Mouse (Mus musculus) gastrocnemius, adult 18-20 months (tissue): Measurements from ENCODE around the gene Ttll1. TPM values are rescaled to one million over a fixed set of nuclear protein-coding genes. Genes with fewer than 3 reads are reported as not detected.

Experiments used
- DNase-seq: peaks from one replicate; pipeline ENCODE4 v3.0.0; 2021; ENCODE audit warnings: low spot score
- long read RNA-seq, 2 experiments: library from polyadenylated mRNA; stranded (forward); transcript quantifications; one replicate each; pipeline ENCODE4 v2.0.0; 2021
- total RNA-seq, 2 experiments: library from RNA; stranded (reverse); gene quantifications; 2 replicates each; pipeline ENCODE4 v1.2.3; 2021

The Ttll1 gene
- 1 to 10 TPM; 3.5 to 4.3 TPM for total RNA-seq
- long read RNA-seq, experiment 1, partial matches to known transcripts = 0 of 4 reads
- long read RNA-seq, experiment 1, other reads (novel, unspliced or antisense) = 1 of 4 reads
- long read RNA-seq, experiment 2, transcript Ttll1-201 (12 exons, 2,060 nt) = major isoform, 7 of 9 reads
- long read RNA-seq, experiment 2, partial matches to known transcripts = 0 of 9 reads
- long read RNA-seq, experiment 2, other reads (novel, unspliced or antisense) = 2 of 9 reads

DNA sequence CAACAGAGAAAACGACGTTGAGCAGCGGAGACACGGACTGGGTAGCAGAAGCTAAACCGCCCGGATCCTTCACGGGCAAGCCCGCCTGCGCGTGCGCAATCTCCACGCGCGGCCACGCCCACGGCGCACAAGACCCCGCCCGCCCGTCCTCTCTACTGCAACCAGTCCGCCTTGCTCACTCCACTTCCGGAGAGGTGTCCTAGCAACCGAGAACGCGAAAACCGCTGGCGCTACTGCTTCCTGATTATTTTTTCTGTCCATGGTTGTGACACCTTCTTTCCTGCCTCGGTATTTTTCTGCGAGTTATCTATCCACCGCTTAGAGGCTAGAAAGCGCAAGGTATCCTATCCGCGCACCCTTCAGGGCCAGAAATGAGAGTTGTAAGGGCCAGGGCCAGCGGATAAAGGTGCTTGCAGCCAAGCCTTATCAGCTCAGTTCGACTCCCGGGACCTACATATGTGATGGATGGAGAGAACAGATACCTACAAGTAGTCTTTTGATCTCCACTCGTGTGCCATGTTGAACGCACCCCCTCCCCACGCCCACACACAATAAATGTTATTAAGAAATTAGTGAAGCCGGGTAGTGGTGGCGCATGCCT is at the start of gene Ttll1:
Gene Ttll1, minus strand, starts transcription at position 89 of the 601 bp plus-strand sequence.
- DNase-seq = peak; percentile 95

DNA sequence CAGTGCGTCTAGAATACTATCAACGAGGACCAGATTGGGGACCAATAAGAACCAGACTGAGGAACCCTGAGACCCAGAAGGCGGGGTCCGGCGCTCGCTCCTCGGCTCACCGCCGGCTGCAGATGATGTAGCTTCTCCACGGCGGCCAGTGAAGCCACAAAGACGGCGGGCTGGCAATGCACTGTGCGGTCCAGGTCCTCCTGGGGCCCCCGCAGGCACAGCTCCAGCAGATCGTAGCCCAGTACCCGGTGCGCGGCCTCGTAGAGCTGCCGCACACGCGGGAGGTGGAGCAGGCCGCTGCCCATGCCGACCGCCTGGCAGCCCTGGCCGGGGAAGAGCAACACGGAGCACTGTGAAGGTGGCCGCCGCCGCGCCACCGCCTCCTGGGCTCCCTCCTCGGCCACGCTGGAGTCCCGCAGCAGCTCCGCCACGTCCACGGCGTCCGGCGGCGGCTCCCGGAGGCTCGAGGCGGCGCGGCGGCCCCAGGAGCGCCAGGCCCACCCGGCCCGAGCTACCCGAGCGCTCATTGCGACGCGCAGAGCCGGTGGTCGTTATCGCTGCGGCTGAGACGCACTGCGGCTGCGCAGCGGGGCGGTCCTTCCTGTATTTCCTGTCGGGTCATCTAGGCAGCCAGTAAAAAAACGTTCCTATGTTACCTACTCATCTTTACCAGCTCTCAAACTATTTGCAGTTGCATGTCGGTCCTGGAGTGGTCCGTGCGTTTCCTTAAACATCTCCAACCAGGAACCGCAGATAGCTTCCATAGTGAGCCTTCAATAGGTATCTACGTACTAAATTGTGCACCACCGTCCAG is 44.7 kb upstream of the Ttll1 start:
- DNase-seq = peak; percentile 84

DNA sequence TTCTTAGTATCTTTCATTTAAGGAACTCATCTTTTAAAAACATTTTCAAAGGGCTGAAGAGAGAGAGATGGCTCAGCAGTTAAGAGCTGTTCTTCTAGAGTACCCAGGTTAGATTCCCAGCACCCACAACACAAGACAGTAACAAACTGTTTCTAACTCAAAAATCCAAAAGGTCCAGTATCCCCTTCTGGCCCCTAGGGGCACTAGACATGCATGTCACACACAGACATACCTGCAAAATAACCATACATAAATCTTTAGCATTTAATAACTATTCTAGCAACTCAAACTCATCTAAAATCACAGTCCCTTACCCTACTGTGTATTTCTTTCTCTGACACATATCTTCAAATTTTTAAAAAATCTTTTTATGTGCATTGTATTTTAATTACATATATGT is 43.1 kb upstream of the Ttll1 start:
- DNase-seq = no peak

DNA sequence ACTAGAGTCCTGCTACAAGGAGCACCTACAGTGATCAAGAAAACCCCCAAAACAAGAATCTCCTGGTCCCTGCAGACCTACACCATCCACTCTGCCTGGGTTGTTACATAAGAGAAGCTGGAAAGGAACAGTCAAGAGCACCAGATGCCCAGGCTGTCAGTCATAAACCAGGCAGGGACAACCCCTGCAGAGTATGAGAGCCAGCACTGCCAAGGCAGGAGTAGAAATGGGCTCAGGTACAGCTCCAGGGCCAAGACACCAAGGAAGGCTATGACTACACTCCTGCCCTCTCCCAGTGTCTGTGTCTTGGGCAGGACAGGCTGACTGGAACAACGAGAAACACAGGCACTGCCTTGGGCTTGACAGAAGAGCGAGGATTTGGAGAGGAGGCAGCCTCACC is 39.4 kb upstream of the Ttll1 start:
- peak; percentile 31 for DNase-seq

DNA sequence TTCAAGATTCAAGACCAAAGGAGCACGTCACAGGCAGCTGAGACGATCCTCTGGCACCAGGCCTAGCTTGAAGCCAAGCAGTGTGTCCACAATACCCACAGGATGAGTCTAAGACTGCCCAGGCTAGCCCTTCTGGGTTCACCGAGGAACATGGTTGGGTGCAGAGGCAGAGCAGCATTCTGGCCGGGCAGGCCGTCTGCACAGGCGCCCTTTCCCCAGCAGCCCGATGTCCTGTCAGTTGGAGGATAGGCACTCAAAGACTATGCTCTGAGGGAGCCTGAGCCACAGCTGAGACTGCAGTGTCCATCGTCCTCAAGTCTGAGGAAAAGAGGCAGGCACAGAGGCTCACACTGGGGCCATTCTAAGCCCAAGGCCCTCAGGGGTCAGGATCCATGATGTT is 36.5 kb upstream of the Ttll1 start:
- no peak for DNase-seq

DNA sequence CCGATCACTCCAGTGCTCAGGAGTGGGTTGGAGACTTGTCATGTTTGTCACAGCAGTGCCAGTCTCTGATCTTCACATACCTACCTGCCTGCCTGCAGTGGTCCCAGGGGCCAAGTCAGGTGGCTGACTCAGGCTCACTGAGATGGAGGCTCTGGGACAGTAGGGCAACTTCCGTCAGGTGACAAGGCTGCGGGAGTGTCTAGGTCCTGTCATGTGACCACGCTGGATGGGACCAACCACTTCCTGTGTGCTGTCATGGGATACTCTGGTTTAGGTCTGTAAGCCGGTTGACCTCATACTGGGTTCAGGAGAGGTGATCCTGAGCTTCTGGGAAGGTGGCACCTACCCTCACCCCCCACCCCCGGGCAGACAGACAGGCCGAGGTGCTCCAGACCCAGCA is 35.3 kb upstream of the Ttll1 start:
- no peak for DNase-seq

DNA sequence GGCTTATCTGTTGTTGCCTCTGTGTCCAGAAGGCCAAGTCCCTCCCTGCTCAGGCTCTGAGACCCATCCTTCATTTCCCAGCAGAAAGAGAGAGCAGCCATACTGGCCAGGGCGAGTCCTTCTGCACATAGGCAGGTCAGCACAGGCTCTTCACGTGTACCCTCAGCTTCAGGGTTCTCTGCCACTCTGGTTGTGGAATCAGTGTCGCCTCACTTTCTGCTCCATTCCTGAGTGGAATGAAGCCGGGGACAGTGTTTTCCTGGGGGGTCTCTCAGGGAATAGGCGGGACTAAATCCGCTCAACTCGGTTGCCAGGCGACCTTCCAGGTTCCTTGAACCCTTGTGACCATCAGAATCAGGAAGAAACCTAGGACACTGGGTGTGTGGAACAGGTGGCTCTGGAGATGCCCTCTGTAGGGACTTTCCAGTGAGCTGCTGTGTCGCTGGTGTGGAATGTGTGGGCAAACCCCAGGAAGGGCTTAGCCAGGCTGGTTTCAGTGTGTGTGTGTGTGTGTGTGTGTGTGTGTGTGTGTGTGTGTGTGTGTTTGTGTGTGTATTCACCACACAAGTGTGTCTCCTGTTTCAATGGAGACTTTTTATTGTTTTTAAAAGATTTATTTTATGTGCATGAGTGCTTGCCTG is 31.1 kb upstream of the Ttll1 start:
- no peak for DNase-seq

DNA sequence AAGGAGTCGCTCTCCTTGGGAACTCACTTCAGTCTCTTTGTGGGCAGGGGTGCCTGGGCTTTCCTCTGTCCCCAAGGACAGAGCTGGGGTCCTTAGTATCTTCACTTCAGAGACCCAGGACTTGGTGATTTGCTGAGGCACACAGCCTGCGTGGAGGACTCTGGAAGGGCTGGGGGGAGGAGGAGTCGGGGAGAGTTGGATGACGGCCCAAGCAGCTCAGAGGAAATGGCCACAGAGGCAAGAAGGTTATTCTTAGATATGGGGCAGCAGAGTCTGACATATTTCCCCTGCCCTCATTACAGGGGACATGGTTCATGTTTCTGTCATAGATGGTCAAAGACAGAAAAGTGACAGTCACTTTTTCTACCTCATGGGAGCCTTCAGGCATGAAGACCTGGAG is 29.2 kb upstream of the Ttll1 start:
- peak; percentile 82 for DNase-seq

DNA sequence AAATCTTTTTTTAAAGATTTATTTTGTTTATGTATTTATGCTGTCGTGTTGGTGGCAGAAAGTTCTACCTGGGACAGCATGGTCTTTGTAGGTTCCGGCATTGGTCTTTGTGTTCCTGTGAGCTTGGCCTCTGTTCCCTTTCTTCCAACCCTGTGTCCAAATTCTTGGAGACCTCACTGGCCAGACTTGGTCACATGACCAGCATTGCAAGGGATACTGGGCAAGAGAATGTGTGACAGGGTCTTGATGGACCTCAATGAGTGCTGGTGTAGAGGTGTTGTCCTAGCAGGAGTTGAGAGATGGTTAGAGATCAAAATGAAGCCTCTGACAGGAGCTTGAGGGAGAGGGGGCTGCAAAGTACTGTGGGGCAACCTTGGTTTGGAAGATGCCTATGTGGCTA is 28.2 kb upstream of the Ttll1 start:
- no peak for DNase-seq

DNA sequence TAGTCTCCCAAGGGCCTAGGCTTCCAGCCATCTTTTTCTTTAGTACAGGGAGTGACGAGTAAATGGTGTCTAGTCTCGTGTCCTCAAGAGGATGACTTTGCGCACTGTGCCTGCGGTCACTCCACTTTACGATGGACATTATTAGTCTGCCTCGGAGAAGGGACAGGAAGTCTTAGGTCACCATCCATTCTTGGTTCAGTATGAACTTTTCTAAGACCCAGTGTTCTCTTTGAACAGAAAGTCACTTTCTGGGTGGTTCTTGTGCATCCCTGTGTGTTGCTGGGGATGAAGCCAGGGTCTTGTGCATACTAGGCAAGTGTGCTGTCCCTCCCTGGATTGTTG is 25.2 kb upstream of the Ttll1 start:
- DNase-seq = no peak

DNA sequence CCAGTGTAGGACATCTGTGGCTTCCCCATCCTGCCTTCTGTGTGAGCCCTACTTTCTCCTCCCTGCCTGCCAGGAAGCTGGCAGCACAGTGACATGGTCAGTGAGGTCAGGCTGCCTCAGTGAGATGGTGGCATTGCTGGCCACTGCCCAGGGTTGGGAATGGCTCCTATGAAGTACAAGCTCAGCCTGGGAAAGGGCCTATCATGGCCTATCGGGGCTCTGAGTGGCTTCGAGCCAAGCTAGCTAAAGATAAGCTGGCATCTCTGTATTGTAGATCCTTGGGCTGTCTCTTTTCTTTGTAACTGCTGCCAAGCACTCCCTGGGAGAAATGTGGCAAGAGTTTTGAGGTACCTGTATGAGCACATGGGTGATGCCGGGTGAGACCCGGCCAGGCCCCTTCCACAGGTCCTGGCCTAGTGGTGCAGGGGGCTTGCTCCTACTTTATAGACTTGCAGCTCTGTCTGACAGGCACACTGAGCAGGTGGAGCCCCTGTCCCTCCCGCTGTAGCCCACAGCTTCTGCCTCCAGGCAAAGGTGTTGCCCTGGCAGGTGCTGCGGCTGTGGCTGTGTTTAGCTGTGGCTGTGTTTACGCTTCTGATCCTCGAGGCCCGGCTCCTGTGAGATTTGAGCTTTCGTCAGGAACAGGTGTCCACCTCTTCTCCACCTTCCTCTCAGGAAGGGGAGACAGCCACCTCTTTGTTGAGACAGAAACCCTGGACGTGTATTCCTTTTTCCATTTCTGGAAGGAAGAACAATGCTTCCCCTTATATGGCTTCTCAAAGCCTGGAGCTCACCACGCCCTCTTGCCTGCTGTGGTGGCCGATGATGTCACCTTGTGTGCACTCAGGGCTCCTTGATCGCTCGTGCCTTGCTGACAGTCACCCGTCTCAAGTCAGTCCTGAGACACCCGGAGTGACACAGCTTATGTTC is 24.5 kb upstream of the Ttll1 start:
- DNase-seq = no peak

DNA sequence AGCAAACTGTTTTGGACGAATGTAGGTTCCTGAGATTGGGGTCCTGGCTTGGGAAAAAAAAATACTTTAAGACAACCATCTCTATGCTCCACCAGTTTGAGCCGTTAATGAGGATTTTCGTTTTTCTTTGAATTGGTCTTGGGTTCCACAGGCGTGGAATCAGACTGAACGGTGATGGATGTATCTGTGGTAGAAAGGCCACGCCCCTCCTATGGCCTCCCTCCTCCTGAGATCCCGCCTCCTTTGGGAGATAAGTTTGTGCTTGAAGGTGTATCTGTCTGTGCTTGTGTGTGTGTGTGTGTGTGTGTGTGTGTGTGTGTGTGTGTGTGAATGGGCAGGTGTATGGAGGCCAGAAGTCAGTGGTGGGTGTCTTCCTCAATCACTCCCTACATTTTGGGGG is 21.9 kb upstream of the Ttll1 start:
- DNase-seq = no peak

DNA sequence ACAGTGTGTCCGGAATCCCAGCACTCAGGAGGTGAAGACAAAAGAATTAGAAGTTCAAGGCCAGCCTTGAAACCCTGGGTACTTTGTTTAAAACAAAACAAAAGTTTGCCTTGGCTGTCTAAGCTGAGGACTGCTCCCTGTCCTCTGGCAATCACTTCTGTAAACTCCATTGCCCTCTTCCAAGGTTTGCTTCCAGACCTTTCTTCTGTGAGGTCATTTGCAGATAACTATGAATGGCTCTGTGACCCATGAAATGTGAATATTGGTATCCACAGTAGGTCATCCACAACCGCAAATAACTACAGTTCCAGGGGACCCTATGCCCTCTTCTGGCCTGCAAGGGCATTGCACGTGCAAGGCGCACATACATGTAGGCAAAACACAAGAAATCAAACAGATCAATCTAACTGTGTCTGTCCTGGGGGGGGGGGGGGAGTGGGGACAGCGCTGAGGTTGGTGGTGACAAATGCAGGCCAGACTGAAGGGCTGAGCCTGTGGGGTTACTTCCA is 21.3 kb upstream of the Ttll1 start:
- no peak for DNase-seq

DNA sequence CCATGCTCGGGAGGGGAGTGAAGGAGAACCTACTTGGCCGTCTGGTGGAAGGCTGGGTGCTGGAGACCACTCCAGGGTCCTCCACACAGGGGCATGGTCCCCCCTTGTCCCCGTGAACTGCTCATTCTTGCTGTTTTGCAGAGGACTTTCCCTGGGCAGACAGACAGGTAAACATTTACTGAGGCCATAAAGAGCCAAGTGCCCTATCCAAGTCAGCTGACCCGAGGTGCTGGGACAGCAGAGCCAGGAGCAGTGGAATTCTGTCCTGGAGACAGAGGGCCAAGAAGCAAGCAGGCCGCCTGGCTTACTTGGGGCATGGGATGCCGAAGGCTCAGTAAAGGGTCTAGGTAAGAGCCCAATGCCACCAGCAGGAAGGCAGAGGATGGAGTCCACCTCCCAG is 20.0 kb upstream of the Ttll1 start:
- peak; percentile 20 for DNase-seq

DNA sequence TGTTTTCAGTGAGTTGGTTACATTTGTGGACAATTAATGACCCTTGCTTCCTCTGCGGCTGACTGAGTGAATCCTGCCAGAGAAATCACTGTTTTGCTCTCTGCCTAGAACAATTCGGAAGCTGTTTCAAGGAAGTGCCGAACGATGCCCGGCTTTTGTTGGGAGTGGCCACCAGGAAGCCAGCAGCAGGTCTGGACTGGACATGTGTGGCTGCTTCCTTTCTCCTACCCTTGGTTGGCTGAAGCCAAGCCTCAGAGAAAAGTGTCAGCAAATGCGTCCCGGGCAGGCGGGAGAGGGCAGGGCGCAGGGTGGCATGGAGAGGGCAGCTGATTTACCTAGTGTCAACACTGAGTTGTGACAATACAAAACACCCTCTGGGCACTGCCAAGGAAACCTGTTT is 19.5 kb upstream of the Ttll1 start:
- DNase-seq = peak; percentile 32

DNA sequence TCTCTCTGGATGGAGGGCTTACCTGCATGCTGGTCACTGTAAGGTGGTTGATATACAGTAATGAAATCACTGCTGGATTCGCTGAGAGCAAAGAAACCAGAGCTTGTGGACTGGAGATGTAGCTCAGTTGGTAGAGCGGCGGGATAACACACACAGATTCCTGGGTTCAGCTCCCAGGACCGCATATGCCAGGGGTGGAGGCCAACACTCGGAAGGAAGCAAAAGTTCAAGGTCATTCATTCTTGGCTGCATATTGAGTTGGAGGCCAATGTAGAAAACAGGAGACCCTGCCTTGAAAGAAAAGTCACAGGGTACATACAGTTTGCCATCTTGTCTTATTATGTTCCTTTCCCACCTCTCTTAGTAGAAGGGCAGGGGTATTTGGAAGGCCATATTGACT is 19.1 kb upstream of the Ttll1 start:
- DNase-seq = no peak

DNA sequence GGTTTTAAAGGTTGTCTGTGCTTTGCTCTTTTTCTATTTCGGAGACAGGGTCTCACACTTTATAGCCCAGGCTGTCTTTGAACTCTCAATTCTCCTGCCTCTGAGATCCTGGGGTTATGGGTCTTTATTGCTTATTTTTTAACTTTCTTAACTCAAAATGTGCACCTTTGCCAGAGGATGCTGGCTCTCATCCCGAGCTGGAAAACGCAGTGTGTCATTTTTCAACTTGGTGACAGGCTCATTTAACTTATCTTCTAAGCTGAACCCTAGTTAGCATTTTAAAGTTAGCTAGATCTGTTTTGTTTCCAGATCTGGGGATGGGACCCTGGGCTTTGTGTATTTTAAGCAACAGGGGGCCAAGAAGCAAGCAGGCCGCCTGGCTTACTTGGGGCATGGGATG is 18.2 kb upstream of the Ttll1 start:
- no peak for DNase-seq

DNA sequence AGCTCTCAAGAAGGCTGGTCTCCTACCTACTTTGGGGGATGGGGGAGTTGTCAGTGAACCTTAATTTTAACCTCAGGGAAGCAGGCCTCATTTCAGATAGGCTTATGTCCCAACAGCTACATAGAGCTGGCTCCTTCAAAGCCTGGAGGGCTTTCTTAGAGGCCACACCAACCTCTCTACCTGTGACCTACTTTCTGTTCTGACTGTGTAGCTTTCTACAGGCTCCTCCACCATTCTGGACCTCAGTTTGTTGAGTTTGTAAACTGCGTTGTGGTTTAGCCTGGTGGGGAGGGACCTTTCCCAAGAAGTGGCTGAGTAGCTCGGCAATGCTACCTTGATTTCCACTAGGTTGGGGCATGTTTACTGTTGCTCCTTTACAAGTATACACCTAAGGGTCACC is 17.1 kb upstream of the Ttll1 start:
- no peak for DNase-seq

DNA sequence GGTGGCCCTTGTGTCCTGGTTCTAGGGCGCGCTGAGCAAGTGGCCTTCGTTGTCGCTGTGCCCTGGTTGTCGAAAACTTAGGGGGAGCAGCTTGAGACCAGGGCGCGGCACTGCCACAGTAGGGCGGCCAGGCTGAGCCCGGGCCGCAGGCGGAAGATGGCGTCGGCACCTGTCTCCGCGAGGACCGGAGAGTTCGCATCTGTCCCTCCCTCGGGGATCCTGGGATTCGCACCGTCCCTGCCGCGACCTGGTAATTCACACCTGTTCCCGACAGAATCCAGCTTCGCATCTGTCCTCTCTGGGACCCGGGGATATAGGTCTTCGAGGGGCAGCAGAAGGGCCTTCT is 16.4 kb upstream of the Ttll1 start:
- no peak for DNase-seq

DNA sequence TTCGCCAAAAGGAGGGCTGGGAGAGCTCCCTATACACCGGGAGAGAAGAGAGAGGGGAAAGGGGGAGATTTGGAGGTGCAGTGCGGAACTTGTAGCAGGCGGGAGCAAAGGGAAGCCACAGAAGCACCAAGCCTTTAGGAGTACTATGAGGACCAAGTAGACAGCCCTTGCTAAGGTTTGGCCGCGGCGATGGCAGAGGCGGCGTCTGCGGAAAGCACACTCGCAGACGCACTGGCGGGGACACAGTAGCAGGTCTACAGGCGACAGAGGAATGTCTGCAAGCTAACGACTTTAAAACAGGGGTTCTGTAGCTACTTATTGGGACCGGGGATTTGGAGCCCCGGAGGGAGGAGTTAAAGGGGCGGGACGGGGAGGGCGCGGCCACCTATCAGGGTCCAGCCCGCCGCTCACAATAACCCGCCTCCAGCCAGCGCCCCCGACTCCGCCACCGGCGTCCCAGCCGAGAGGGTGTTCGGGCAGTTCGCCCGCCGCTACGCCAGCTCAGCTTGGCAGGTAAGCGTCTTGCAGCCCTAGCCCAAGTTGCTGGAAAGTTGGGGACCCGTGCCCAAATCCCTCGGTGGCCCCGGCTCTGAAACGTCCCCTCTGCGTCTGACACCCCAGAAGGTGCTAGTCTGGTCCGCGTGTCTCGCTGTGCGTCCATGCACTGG is 15.9 kb upstream of the Ttll1 start, which contains the start of gene Bik:
Gene Bik, plus strand, starts transcription at position 439 of the 668 bp plus-strand sequence.
- DNase-seq = peak; percentile 55

DNA sequence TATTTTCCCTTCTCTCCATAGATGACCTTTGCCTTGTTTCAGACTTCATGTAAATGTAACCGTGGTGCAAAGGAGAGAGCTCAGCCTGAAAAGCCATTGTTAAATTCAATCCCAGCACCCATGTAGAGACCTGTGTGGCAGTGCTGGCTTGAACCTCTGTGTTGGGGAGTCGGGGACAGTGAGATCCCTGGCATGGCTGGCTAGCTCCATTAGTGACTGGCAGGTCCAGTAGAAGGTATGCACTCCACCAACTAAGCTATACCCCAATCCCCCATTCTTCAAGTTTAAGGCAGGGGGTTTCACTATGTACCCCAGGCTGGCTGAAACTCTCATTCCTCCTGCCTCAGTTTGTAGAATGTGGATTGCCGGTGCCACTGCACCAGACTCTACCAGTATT is 13.6 kb upstream of the Ttll1 start:
- DNase-seq = no peak
